Mouse (Mus musculus) kidney, embryonic 14.5 days (tissue): ENCODE measurements around the gene Tmc2. TPM values are rescaled to one million over a fixed set of nuclear protein-coding genes. Genes with fewer than 3 reads are reported as not detected.
A peak's percentile ranks its signal among the peaks of the same experiment; 100 is the strongest.

Source experiments
- ATAC-seq: fragments of 200-750 bp; cut with Nextera tagmentation; 2 replicates; pipeline ENCODE4 v1.8.0; 2017; ENCODE audit warnings: moderate number of reproducible peaks, mild to moderate bottlenecking, moderate TSS enrichment, moderate library complexity; ENCODE audit not compliant: low FRiP score, low TSS enrichment
- H3K27ac ChIP-seq: fragments of 300-500 bp; sonication (generic); 2 replicates; pipeline ENCODE4 v1.5.1; 2014; ENCODE audit warnings: low read depth, mild to moderate bottlenecking, low read length, moderate library complexity, mixed read lengths
- H3K27me3 ChIP-seq: fragments of 300-500 bp; sonication (generic); 2 replicates; pipeline ENCODE4 v1.6.1; 2014; ENCODE audit warnings: mild to moderate bottlenecking, low read length; ENCODE audit not compliant: control insufficient read depth, insufficient read depth
- H3K36me3 ChIP-seq: fragments of 300-500 bp; sonication (generic); 2 replicates; pipeline ENCODE4 v1.6.1; 2014; ENCODE audit warnings: low read length, mixed read lengths; ENCODE audit not compliant: control insufficient read depth, insufficient read depth
- H3K4me1 ChIP-seq: fragments of 300-500 bp; sonication (generic); 2 replicates; pipeline ENCODE4 v1.6.1; 2014; ENCODE audit warnings: low read length, mixed read lengths; ENCODE audit not compliant: control insufficient read depth, insufficient read depth
- H3K4me2 ChIP-seq: fragments of 300-500 bp; sonication (generic); replicated peaks from 2 replicates; pipeline ENCODE4 v1.6.1; 2014; ENCODE audit warnings: low read depth, mild to moderate bottlenecking, low read length
- H3K4me3 ChIP-seq: fragments of 300-500 bp; sonication (generic); 2 replicates; pipeline ENCODE4 v1.5.1; 2014; ENCODE audit warnings: mild to moderate bottlenecking, low read length
- H3K9ac ChIP-seq: fragments of 300-500 bp; sonication (generic); 2 replicates; pipeline ENCODE4 v1.6.1; 2014; ENCODE audit warnings: low read depth, mild to moderate bottlenecking, low read length, moderate library complexity
- H3K9me3 ChIP-seq: fragments of 300-500 bp; sonication (generic); 2 replicates; pipeline ENCODE4 v1.6.1; 2016; ENCODE audit warnings: low read length; ENCODE audit not compliant: control insufficient read depth
- WGBS: fragments of 180-500 bp; shearing (Covaris S2); extraction: QIAGEN DNeasy Blood & Tissue Kit; methylation state at CpG from one replicate; pipeline ENCODE4 v1.1.7; 2014; 5-methylcytosine and 5-hydroxymethylcytosine counted together
- polyA plus RNA-seq: library from polyadenylated mRNA; unstranded; fragments of >200 nt; fragmentation: Nextera tagmentation; extraction: Ambion mirVana; gene quantifications from 2 replicates; pipeline ENCODE4 v1.2.1, GENCODE M21; 2014

The Tmc2 gene
- polyA plus RNA-seq, 1 experiment from 2014 or later, result not detected

- Histone ChIP-seq H3K4me3 (no peak overlapping the region), H3K9ac (no peak overlapping the region), H3K36me3 (peaks cover 58% of the 10 kb centered on the region), H3K27ac (no peak overlapping the region), H3K4me1 (no peaks in the 10 kb centered on the region), H3K4me2 (no peak overlapping the region), H3K27me3 (no peaks in the 10 kb centered on the region), H3K9me3 (no peaks in the 10 kb centered on the region)
- no peak for ATAC-seq
- WGBS, result 57% methylated on average over 3 of the region's 3 CpGs
These were observed 27.1 kb upstream of the Tmc2 start for GRCm38 (mm10) chr2:130167861-130168260.

- Histone ChIP-seq H3K9ac (no peak overlapping the region), H3K27ac (no peak overlapping the region), H3K4me2 (no peak overlapping the region), H3K4me3 (no peak overlapping the region), H3K9me3 (no peaks in the 10 kb centered on the region), H3K27me3 (no peaks in the 10 kb centered on the region), H3K36me3 (peaks cover 95% of the 10 kb centered on the region), H3K4me1 (peaks cover 2% of the 10 kb centered on the region; the same call in 1 of the 2 replicates)
- ATAC-seq, result no peak
- WGBS, result 65% methylated on average over 2 of the region's 2 CpGs
These were observed 23.3 kb upstream of the Tmc2 start for GRCm38 (mm10) chr2:130171674-130172073.

- Histone ChIP-seq H3K9ac (peak overlapping the region; percentile 99), H3K27ac (no peak overlapping the region), H3K4me1 (peaks cover 15% of the 10 kb centered on the region), H3K4me3 (peak overlapping the region; percentile 92; the same call in 1 of the 2 replicates), H3K27me3 (no peaks in the 10 kb centered on the region), H3K9me3 (no peaks in the 10 kb centered on the region), H3K4me2 (peak overlapping the region; percentile 80), H3K36me3 (peaks cover 53% of the 10 kb centered on the region)
- ATAC-seq, result no peak
- WGBS, result 66% methylated on average over 8 of the region's 8 CpGs
These were observed 18.2 kb upstream of the Tmc2 start for GRCm38 (mm10) chr2:130176820-130177219.

DNA sequence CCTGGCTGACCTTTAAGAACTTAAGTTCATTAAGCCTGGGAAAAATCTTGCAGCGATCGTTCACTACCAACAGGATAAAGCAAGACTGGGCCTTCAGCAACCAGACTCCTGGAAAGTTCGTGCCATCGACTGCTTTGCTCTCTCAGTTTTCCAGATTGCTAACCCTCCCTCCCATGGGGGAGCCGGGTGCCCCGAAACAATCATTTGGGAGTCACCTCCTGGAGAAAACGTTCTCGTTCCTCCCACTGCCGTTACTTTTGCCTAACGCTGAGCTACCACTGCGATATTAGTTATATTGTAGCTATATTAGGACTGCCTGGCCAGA is 16.7 kb upstream of the Tmc2 start:
- Histone ChIP-seq H3K27ac (peak overlapping the region; percentile 91), H3K27me3 (no peaks in the 10 kb centered on the region), H3K36me3 (peaks cover 38% of the 10 kb centered on the region), H3K4me1 (peaks cover 15% of the 10 kb centered on the region), H3K9me3 (no peaks in the 10 kb centered on the region), H3K9ac (peak overlapping the region; percentile 99), H3K4me2 (peak overlapping the region; percentile 80), H3K4me3 (peak overlapping the region; percentile 92)
- no peak for ATAC-seq
- WGBS, result under 1% methylated on average over 11 of the region's 11 CpGs

DNA sequence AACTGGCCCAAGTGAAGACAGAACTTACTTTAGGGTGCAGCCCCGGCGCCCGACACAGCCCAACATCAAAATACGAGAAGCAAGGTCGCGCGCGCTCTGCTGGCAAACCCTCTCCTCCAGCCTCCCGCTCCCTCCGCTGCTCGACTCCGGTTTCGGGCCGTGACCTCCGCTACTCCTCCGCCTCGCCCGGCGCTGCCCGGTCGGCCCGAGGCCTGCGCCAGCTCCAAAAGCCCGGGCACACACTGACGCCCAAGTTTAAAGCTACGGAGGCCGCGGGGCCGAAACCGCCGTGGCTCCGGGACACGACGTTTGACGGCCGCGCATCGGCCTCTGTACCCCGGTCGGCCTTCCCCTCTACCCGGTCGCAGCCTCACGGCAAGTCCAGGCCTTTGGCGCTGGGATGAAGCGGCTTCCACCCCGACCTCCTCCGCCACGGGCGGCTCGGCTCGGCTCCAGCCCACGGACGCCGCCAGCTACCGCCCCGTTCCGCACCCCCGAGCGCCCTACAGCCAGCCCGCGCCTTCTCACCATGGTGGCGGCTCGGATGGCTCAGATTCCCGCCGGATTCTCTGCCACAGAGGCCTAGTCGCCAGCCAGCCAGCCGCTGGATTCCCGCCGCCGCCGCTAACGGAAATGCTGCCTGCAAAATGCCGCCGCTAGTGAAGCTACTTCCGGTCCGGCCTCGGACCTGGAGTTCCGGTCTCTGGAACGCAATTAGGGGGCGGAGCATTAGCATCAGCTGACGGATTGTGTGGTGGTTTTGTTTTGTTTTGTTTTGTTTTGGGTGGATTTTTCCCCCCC is 16.1 kb upstream of the Tmc2 start, which contains the start of gene Snrpb:
TSS of gene Snrpb (minus strand) at position 698 of the 801 bp plus-strand sequence.
- peak within 1 kb of the TSS; percentile 80 for H3K4me2 ChIP-seq
- under 1% methylated on average over 71 of the region's 81 CpGs for WGBS
- peak within 1 kb of the TSS; percentile 99 for H3K9ac ChIP-seq
- H3K36me3 ChIP-seq, result peaks cover 32% of the 10 kb centered on the region
- no peaks in the 10 kb centered on the region for H3K27me3 ChIP-seq
- peak; percentile 92 for ATAC-seq
- H3K27ac ChIP-seq, result peak within 1 kb of the TSS; percentile 91
- peaks cover 15% of the 10 kb centered on the region for H3K4me1 ChIP-seq
- peak within 1 kb of the TSS; percentile 92 for H3K4me3 ChIP-seq
- no peaks in the 10 kb centered on the region for H3K9me3 ChIP-seq

DNA sequence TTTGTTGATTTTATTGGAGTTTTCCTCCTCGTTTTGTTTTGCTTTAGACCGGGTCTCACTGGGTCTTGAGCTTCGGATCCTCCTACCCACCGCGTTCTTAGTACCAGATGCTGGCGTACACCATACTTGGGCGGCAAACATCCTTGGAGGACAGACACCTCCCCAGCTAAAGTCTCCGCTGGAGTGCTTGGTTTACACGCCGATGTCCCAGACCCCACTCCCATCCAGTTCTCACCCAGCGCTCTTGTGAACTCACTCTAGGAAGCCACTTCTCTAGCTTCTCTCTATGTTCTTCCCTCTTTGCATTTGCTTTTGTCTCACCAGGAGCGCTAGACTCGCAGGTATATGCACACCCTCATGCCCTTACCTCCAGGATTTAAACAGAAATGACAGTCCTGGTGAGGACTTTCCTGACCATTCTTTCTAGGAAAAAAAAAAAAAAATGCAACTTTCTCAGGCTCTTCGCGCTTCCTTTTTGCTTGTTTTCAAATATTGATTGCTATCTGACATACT is 15.4 kb upstream of the Tmc2 start:
- peak; percentile 75 for ATAC-seq
- H3K9me3 ChIP-seq, result no peaks in the 10 kb centered on the region
- H3K9ac ChIP-seq, result peak overlapping the region; percentile 99
- WGBS, result 1% methylated on average over 15 of the region's 15 CpGs
- H3K27ac ChIP-seq, result peak overlapping the region; percentile 32; the same call in 1 of the 2 replicates
- H3K4me2 ChIP-seq, result peak overlapping the region; percentile 80
- H3K36me3 ChIP-seq, result peaks cover 26% of the 10 kb centered on the region
- H3K4me3 ChIP-seq, result peak overlapping the region; percentile 92
- peaks cover 15% of the 10 kb centered on the region for H3K4me1 ChIP-seq
- H3K27me3 ChIP-seq, result no peaks in the 10 kb centered on the region

- 88% methylated on average over 12 of the region's 12 CpGs for WGBS
- no peak overlapping the region for H3K4me3 ChIP-seq
- H3K9me3 ChIP-seq, result no peaks in the 10 kb centered on the region
- H3K27ac ChIP-seq, result no peak overlapping the region
- no peaks in the 10 kb centered on the region for H3K4me1 ChIP-seq
- H3K27me3 ChIP-seq, result no peaks in the 10 kb centered on the region
- H3K9ac ChIP-seq, result no peak overlapping the region
- ATAC-seq, result no peak
- no peak overlapping the region for H3K4me2 ChIP-seq
- no peaks in the 10 kb centered on the region for H3K36me3 ChIP-seq
These were observed 6.6 kb upstream of the Tmc2 start for GRCm38 (mm10) chr2:130188391-130188790.

GRCm38 (mm10) chr2:130200961-130201360 is 6.0 kb downstream of the Tmc2 start:
- H3K36me3 ChIP-seq, result no peaks in the 10 kb centered on the region
- H3K4me2 ChIP-seq, result no peak overlapping the region
- no peak overlapping the region for H3K4me3 ChIP-seq
- H3K27ac ChIP-seq, result no peak overlapping the region
- H3K9ac ChIP-seq, result no peak overlapping the region
- ATAC-seq, result no peak
- H3K27me3 ChIP-seq, result no peaks in the 10 kb centered on the region
- H3K4me1 ChIP-seq, result no peaks in the 10 kb centered on the region
- H3K9me3 ChIP-seq, result 0 out of 2 replicates have a peak, but pooled peaks cover 3% of the 10 kb centered on the region
- WGBS, result 88% methylated on average over 5 of the region's 5 CpGs

DNA sequence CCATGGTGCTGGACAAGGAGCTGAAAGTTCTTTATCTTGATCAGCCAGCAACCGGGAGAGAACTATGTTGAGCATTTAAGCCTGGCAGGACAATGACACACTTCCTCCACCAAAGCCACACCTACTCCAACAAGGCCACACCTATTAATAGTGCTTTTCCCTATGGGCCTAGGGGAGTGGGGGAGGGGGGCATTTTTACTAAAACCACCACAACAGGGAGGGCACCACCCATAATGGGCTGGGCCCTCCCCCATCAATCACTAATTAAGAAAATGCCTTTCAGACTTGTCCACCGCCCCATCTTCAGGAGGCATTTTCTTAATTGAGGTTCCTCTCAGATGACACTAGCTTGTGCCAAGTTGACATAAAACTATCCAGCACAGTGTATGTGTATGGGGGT is 12.4 kb downstream of the Tmc2 start:
- H3K27me3 ChIP-seq, result no peaks in the 10 kb centered on the region
- WGBS, result 73% methylated on average over 2 of the region's 2 CpGs
- no peak overlapping the region for H3K4me2 ChIP-seq
- H3K9ac ChIP-seq, result no peak overlapping the region
- H3K9me3 ChIP-seq, result no peaks in the 10 kb centered on the region
- no peak for ATAC-seq
- no peak overlapping the region for H3K27ac ChIP-seq
- no peak overlapping the region for H3K4me3 ChIP-seq
- H3K36me3 ChIP-seq, result no peaks in the 10 kb centered on the region
- H3K4me1 ChIP-seq, result no peaks in the 10 kb centered on the region
